Mouse (Mus musculus): ENCODE measurements around the gene Aox2. TPM values are rescaled to one million over a fixed set of nuclear protein-coding genes. Genes with fewer than 3 reads are reported as not detected.

Aox2 gene
- polyA plus RNA-seq, 1 experiment = 0.02 TPM

- H3K4me1 ChIP-seq (ENCODE audit: control insufficient read depth, insufficient read depth, insufficient read length) = no peaks in the 10 kb centered on the region
- no peaks in the 10 kb centered on the region for H3K36me3 ChIP-seq (ENCODE audit: control insufficient read depth, insufficient read depth, low read length)
- TF ChIP-seq POLR2A (IDR thresholded peaks at IDR 0.05; ENCODE audit: low read depth, low read length) (no peak), CTCF (IDR thresholded peaks at IDR 0.05; ENCODE audit: extremely low read depth, insufficient read depth, insufficient read length, insufficient replicate concordance) (no peak)
- no peak overlapping the region for H3K27ac ChIP-seq (ENCODE audit: insufficient read depth, low read length)
- no peak for DNase-seq (ENCODE audit: low read depth in 1 of 2, low spot score in 2 of 2)
- H3K4me3 ChIP-seq (ENCODE audit: extremely low read depth, insufficient read depth, insufficient read length) = no peak overlapping the region
- 35% methylated on average over 2 of the region's 2 CpGs for WGBS
- peaks cover 1% of the 10 kb centered on the region; the same call in 1 of the 2 replicates for H3K27me3 ChIP-seq (ENCODE audit: control insufficient read depth, insufficient read depth, low read length)
These were observed 9.9 kb upstream of the Aox2 start for GRCm38 (mm10) chr1:58268231-58268630.

GRCm38 (mm10) chr1:58270807-58271569 lies 7.1 kb upstream of the Aox2 start:
- peak; percentile 5 to 21 for DNase-seq (ENCODE audit: low read depth in 1 of 2, low spot score in 2 of 2)
- peaks cover 1% of the 10 kb centered on the region; the same call in 1 of the 2 replicates for H3K27me3 ChIP-seq (ENCODE audit: control insufficient read depth, insufficient read depth, low read length)
- no peak for TF ChIP-seq CTCF (IDR thresholded peaks at IDR 0.05; ENCODE audit: extremely low read depth, insufficient read depth, insufficient read length, insufficient replicate concordance)
- TF ChIP-seq POLR2A (IDR thresholded peaks at IDR 0.05; ENCODE audit: low read depth, low read length) = no peak
- H3K4me3 ChIP-seq (ENCODE audit: extremely low read depth, insufficient read depth, insufficient read length) = no peak overlapping the region
- 70% methylated on average over 6 of the region's 6 CpGs for WGBS
- no peaks in the 10 kb centered on the region for H3K36me3 ChIP-seq (ENCODE audit: control insufficient read depth, insufficient read depth, low read length)
- H3K27ac ChIP-seq (ENCODE audit: insufficient read depth, low read length) = no peak overlapping the region
- no peaks in the 10 kb centered on the region for H3K4me1 ChIP-seq (ENCODE audit: control insufficient read depth, insufficient read depth, insufficient read length)

GRCm38 (mm10) chr1:58275879-58276278 lies 2.2 kb upstream of the Aox2 start:
- Histone ChIP-seq H3K27ac (ENCODE audit: insufficient read depth, low read length) (no peak overlapping the region), H3K36me3 (ENCODE audit: control insufficient read depth, insufficient read depth, low read length) (no peaks in the 10 kb centered on the region), H3K27me3 (ENCODE audit: control insufficient read depth, insufficient read depth, low read length) (no peaks in the 10 kb centered on the region), H3K4me3 (ENCODE audit: extremely low read depth, insufficient read depth, insufficient read length) (no peak overlapping the region), H3K4me1 (ENCODE audit: control insufficient read depth, insufficient read depth, insufficient read length) (no peaks in the 10 kb centered on the region)
- WGBS = 43% methylated on average over 9 of the region's 9 CpGs
- TF ChIP-seq CTCF (IDR thresholded peaks at IDR 0.05; ENCODE audit: extremely low read depth, insufficient read depth, insufficient read length, insufficient replicate concordance) (no peak), POLR2A (IDR thresholded peaks at IDR 0.05; ENCODE audit: low read depth, low read length) (no peak)
- no peak for DNase-seq (ENCODE audit: low read depth in 1 of 2, low spot score in 2 of 2)

GRCm38 (mm10) chr1:58278513-58278912 lies 387 bp downstream of the Aox2 start:
- H3K4me3 ChIP-seq (ENCODE audit: extremely low read depth, insufficient read depth, insufficient read length) = no peak overlapping the region
- no peak for DNase-seq (ENCODE audit: low read depth in 1 of 2, low spot score in 2 of 2)

GRCm38 (mm10) chr1:58280381-58280780 lies 2.3 kb downstream of the Aox2 start:
- 96% methylated on average over 4 of the region's 4 CpGs for WGBS
- H3K4me1 ChIP-seq (ENCODE audit: control insufficient read depth, insufficient read depth, insufficient read length) = no peaks in the 10 kb centered on the region
- TF ChIP-seq POLR2A (IDR thresholded peaks at IDR 0.05; ENCODE audit: low read depth, low read length) (no peak), CTCF (IDR thresholded peaks at IDR 0.05; ENCODE audit: extremely low read depth, insufficient read depth, insufficient read length, insufficient replicate concordance) (no peak)
- no peaks in the 10 kb centered on the region for H3K36me3 ChIP-seq (ENCODE audit: control insufficient read depth, insufficient read depth, low read length)
- no peaks in the 10 kb centered on the region for H3K27me3 ChIP-seq (ENCODE audit: control insufficient read depth, insufficient read depth, low read length)
- H3K4me3 ChIP-seq (ENCODE audit: extremely low read depth, insufficient read depth, insufficient read length) = no peak overlapping the region
- DNase-seq (ENCODE audit: low read depth in 1 of 2, low spot score in 2 of 2) = no peak
- no peak overlapping the region for H3K27ac ChIP-seq (ENCODE audit: insufficient read depth, low read length)

More at GRCm38 (mm10) chr1:58278513-58278912, 387 bp downstream of the Aox2 start:
- H3K4me1 ChIP-seq (ENCODE audit: control insufficient read depth, insufficient read depth, insufficient read length) = no peaks in the 10 kb centered on the region
- H3K36me3 ChIP-seq (ENCODE audit: control insufficient read depth, insufficient read depth, low read length) = no peaks in the 10 kb centered on the region
- no peak overlapping the region for H3K27ac ChIP-seq (ENCODE audit: insufficient read depth, low read length)
- H3K27me3 ChIP-seq (ENCODE audit: control insufficient read depth, insufficient read depth, low read length) = no peaks in the 10 kb centered on the region
- TF ChIP-seq CTCF (IDR thresholded peaks at IDR 0.05; ENCODE audit: extremely low read depth, insufficient read depth, insufficient read length, insufficient replicate concordance) (no peak), POLR2A (IDR thresholded peaks at IDR 0.05; ENCODE audit: low read depth, low read length) (no peak)
- WGBS = 79% methylated on average over 7 of the region's 7 CpGs

- WGBS = 83% methylated on average over 13 of the region's 13 CpGs
- Histone ChIP-seq H3K4me3 (ENCODE audit: extremely low read depth, insufficient read depth, insufficient read length) (no peak overlapping the region), H3K36me3 (ENCODE audit: control insufficient read depth, insufficient read depth, low read length) (no peaks in the 10 kb centered on the region), H3K27ac (ENCODE audit: insufficient read depth, low read length) (no peak overlapping the region), H3K27me3 (ENCODE audit: control insufficient read depth, insufficient read depth, low read length) (no peaks in the 10 kb centered on the region), H3K4me1 (ENCODE audit: control insufficient read depth, insufficient read depth, insufficient read length) (no peaks in the 10 kb centered on the region)
- DNase-seq (ENCODE audit: low read depth in 1 of 2, low spot score in 2 of 2) = no peak
- TF ChIP-seq POLR2A (IDR thresholded peaks at IDR 0.05; ENCODE audit: low read depth, low read length) = no peak
- no peak for TF ChIP-seq CTCF (IDR thresholded peaks at IDR 0.05; ENCODE audit: extremely low read depth, insufficient read depth, insufficient read length, insufficient replicate concordance)
These were observed 3.0 kb downstream of the Aox2 start for GRCm38 (mm10) chr1:58280939-58281624.

- Histone ChIP-seq H3K27me3 (ENCODE audit: control insufficient read depth, insufficient read depth, low read length) (no peaks in the 10 kb centered on the region), H3K36me3 (ENCODE audit: control insufficient read depth, insufficient read depth, low read length) (no peaks in the 10 kb centered on the region), H3K4me1 (ENCODE audit: control insufficient read depth, insufficient read depth, insufficient read length) (no peaks in the 10 kb centered on the region), H3K27ac (ENCODE audit: insufficient read depth, low read length) (no peak overlapping the region), H3K4me3 (ENCODE audit: extremely low read depth, insufficient read depth, insufficient read length) (no peak overlapping the region)
- no peak for DNase-seq (ENCODE audit: low read depth in 1 of 2, low spot score in 2 of 2)
- TF ChIP-seq POLR2A (IDR thresholded peaks at IDR 0.05; ENCODE audit: low read depth, low read length) = no peak
- no peak for TF ChIP-seq CTCF (IDR thresholded peaks at IDR 0.05; ENCODE audit: extremely low read depth, insufficient read depth, insufficient read length, insufficient replicate concordance)
- WGBS = 77% methylated on average over 4 of the region's 4 CpGs
These were observed 3.5 kb downstream of the Aox2 start for GRCm38 (mm10) chr1:58281625-58281988.
